Mouse (Mus musculus) MEL-GATA-1-ER (cell line): ENCODE results near the gene Cbx5.

Source experiments
- DNase-seq: peaks from one replicate; pipeline ENCODE4 v3.0.0-alpha.2; 2012; ENCODE audit warnings: low read depth; ENCODE audit errors: extremely low read depth

The Cbx5 gene

DNA sequence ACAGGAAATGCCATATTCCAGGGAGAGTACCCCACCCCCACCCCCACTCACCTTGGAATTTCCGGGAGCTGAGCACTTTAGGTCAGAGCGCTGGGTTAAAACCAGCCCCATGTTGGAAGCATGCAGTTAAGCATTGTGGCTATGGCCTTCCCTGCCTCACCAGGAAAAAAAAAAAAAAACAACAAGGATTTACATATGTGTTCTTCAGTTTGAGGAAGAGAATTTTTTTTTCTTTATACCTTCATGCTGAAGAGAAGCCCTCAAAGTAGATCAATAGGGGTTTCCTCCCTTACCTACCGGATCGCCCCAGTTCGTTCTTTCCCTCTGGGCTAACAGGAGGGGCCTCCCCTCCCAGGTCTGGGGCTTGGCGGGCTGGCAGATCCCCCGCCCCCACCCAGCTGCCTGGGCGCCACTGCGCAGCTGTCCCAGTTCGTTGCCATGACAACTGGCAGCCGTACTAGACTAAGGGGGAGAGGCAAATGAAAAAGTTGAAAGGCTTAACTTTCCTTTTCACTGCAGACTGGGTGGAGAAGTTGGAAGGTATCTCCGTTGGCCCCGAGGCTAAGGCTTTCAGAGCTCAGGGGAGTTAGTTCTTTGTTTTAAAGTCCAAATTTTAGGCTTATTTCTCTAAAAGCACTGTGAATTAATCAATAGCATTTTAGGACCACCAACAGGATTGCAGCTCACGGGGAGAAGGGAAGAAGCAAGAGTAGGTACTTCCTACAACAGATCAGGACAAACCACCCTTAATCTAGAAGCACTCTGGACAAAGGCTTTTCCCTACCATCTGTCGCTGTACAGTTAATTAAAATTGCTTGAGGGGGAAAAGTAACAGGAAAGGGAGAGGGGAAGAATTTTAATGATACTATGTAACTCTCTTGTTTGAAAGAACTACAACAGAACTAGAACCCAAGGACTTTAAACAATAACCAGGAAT, 24.4 kb downstream of the Cbx5 start:
- DNase-seq = no peak

DNA sequence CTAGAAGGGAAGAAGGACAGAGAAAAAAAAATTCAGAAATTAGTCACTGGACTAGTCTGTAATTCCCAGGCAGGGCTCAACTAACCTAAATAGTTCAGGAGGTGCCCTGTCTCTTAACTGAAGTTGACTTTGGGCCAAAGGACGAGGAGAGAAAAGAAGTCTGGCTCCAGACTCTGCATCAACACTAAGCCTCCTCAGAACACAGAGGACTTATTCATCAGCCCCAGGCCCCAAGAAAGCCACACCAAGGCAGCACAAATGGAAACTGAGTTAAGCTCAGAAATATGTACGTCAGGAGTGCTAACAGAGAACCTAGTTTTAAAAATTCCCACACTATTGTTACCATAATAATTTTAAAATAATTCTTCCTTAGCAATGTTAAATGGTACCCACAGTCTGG, 25.5 kb downstream of the Cbx5 start:
- no peak for DNase-seq

DNA sequence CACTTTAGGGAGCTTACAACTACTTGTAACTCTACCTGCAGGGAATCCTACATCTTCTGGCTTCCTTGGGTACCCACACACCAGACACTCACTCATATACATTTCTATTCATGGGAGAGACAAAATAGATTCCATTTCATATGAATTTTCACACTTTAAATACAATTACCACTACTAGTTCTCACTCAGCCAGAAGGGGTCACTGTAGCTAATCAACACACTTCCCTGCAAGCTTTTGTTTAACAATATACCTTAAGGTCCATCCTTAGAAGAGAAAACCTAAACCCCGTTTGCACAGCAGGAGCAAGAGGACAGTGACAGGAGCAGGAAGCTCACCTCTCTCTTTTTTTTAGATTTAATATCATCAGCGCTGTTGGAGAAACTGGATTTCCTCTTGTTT, 34.5 kb downstream of the Cbx5 start:
- DNase-seq = no peak

DNA sequence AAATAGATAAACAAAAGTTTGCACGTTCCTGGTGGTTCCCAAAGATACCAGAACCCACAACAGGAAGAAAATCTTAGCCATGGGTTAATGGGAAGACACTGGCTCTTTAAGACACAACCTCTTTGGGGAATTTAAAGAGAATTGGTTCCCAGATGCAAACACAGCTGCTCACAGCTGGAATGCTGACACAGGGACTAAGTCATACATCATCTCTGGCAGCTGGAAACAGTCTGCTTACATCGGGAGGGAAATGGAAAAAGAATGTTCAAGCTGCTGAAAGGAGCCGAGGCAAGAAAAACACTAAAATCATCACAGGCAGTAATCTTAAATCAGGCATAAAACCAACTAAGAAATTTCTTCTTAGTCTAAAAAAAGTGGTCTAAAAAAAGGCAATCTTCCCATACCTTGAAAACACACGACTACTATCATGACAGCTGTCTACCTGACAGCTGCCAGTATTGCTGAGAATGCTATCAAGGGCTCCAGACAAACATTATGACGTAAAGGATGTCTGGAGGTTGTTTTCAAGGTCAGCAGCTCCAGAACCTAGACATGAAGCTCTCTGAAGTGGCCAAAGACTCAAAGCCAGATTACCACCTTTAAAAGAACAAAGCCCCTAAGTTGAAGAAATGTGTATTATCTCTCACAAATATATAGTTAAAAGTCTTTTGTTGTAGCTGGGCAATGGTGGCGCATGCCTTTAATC, 37.4 kb downstream of the Cbx5 start:
- no peak for DNase-seq

DNA sequence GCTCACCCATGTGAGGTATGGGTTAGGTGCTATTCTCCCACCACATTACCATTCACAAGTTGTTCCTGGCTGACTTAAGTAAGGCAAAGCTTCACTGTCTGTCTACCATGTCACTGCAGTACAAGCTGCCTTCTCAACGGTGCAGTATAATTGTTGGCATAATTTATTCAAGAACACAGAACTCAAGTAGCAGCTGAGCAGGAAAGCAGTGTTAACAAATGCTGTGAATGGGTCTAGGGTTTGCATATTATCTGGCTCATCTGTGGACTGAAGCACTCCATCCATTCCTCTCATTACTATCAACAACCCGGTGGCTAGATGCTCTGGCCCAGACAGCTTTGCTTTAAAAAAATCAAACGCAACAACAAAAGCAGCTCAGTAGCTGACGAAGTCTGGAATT, 41.8 kb downstream of the Cbx5 start:
- DNase-seq = no peak

DNA sequence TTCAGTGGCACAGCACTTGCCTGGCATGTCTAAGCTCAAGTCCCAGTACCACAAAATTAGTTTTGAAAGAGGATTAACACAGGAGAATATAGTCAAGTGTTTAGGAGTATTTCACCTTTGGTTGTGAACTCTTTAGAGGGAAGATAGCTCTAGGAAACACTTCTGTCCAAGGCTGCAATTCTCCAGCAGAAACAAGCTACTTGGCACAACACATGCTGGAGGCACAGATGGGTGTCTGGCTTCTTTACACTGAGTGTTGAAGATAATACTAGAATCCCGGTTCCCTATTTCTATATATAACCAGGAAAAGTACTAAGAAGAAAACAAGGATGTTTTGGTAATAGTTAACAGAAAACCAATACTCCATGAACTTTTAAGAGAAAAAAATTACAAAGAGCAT, 42.8 kb downstream of the Cbx5 start:
- DNase-seq = no peak

DNA sequence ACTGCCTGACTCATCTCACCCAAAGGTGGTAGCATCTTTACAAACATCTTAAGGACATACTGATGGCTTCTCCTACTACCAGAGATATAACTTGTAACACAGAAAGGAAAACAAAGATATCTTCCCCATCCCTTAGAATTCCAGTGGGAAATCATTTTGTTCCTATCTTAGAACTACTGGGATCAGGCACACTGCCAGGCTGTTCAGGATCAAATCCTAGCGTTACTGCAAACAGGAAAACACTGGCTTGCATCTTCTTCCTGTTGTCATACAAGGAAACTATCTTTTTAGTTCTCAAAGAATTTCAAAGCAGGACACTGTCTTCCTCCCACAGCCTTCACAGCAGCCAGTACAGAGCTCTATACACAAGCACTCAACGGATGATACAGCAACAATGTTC, 46.0 kb downstream of the Cbx5 start:
- no peak for DNase-seq

DNA sequence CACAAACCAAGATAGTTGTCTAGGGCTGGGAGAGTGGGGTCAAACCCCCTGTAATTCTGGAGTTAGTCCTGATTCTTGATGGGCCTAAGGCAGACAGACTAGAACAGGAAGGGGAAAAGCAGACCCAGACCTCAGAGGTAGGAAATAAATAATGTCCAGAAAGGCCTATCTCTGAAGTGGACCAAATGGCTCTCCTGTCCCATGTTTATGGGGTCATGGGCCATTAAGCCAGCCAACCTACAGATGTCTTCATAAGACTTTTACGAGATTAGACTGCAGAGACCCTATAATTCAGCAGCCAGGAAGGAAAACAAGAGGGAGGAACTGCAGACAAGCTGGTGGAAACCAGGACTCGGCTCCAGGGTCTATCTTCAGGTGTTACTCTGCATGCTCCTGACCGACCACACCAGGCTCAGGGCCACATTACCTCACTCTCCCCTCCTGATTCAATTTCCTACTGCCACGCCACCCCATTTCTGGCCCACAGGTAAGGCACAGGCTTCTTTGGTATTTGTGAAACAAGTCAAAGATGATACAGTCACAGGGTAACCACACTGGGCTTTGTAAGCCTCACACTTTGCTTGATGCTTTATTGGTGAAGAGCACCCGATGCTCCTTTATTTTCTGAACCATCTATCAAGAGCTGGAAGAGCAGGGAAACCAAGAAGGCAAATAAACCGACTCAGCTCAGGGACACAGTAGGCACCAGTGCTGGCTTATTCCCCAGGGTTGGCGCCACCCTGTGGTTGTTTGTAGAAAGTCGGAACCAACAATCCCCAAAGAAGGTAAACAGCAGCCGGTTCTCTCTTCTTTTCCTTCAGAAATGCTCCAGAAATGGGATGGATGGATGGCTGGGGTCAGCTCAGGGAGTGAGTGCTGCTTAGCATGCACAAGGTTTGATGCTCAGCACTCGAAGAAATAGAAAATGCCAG, 48.8 kb downstream of the Cbx5 start:
- no peak for DNase-seq

DNA sequence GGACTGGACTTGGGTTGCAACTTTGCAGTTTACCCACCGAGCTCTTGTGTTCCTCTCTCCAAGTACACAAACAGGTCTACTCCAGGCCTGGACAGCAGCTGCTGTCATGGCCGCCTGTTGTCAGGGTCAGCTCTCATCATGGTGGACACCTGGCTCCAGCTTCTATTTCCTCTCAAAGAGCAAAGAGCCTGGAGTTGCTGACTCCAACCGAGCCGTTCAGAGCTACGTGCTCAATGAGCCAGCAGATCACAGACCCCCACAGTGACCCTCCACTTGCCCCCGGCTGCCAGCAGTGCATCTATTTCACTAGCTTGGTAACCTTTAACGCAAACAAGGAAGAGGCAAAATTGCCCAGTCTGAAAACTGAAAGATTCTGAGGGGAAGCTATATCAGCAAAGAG, 49.5 kb downstream of the Cbx5 start:
- no peak for DNase-seq

DNA sequence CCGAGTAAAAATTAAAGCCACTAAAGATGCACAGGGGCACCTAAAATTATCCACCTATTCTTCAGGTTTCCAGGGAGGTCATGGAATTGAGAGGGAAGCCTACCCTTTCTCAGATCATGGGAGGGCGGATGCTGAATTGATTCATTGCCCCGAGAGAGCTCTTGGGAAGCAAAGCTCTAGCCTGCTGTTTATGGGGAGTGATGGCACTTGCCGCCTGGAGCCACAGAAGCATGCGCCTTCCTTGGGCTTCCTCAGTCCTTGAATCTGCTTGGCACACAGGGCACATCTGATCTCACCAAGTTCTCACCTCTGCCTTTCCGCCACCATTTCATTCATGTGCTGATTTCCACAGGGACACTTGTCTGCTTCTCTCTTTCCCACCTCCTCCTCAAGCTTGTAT, 51.8 kb downstream of the Cbx5 start:
- no peak for DNase-seq

DNA sequence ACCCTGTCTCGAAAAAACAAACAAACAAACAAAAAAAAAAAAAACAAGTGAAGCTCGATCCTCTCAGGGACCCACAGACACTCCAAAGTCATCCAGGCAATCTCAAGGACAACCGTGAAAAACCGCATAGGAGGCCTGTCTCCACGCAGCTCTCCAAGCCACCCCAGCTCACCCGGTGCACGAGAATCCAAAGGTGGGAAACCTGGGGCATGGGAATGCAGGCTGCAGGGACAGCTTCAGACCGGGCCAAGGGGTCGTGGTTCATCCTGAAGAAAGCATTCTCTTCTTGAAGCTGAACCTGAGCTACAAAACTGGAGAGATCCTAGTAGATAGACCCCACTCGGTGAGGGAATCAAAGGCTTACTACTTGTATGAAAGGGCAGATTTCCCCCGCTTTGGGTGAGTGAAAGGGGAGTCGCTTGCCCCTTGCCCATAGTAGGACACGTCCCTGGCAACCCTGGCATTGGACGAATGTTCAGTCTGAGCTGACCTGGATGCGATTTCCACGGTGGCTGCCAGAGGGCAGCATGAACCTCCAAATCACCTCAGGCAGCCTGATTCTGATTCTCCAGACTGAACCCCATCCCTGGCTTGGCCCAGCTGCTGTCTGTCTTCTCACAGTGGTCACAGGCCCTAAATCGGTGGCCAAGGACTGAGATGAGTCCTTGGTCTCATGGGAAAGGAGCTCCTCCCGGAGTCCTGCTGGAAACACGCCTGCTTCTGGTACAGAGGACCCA, 54.0 kb downstream of the Cbx5 start:
- no peak for DNase-seq

DNA sequence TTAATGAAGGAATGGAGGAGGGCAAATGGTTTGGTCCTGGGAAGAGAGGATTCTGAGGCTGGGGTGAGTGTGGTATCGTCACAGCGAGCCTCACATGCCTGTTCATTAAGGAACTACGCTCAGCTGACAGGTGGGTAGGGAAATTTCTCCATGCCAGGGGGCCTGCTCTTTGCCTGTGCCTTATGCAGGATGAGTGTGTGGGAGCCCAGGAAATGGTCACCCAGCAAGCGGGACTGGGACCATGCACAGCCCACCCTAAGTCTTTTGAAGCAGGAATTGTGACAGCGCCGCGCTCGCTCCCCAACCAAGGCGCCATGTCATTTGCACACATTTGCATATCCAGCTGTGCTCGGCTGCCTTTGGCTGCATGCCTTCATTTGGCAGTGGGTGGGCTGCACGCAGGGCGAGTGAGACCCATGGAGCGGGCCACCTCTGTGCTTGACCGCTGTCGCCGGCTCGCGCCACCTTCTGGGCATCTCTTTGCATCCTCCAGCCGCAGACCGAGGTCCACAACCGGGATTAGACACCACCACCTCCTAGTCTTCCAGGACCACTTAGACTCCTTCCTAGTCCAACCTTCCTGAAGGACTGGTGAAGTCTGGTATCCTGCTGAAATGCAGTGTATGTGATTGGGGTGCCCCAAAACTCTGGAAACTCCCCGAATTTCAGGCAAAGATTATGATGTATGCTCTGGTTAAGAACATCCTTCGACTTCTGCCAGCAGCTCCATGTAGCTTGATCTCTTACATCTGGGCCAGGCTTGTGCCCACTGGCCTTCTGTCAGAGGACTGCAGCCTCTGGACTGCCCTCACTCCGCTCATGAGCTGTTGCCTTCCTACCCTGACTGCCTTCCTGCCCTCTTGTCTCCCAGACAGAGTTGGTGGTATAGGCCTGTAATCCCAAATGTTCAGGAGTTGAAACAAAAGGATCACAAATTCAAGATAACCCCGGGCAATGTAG, 55.7 kb downstream of the Cbx5 start:
- no peak for DNase-seq

DNA sequence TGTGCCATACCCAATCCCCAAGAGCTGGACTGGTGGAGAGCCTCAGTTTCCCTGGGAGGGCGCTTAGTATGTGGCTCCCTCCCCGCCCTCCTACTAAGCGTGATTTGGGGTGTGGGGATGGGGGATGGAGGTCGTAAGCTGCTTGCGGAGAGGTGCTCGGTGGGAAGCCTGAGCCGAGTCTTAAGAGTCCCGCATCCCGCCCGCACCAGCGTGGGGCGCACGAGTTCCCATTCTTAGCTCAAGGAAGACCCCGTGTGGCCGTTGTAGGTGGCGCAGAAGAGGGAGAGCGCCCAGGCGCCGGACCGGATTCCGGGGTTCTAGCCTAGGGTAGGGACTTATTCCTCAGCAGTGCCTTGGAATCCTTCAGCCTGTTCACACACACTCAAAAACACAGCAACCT, 56.5 kb downstream of the Cbx5 start:
- no peak for DNase-seq

DNA sequence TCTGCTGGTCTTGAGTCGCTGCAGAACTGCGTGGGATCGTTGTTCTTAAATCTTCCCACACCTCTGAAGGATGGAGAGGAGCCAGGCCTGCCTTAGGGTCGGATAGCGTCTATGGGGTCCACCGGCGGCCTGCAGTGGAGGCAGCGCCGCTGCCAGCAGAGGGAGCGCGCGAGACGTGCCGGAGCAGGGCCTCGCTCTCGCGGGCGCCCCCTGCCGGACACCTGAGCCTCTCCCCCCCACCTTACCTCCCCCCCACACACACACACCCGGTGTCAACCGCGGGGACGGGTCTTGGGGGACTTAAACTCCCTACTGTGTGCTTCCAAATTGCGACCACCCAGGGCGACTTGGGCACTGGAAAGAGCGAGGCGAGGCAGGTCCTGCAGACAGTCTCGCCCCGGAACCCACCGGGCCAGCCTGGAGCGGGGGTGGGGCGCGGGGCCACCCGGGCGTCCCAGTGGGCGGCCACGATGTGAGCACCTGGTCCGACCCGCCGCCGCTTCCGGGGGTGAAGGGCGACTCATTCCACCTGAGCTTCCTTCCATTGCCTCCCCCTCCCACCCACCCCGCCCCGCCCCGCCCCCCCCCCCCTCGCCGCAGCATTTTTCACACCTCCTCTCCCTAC, 57.3 kb downstream of the Cbx5 start:
- no peak for DNase-seq

DNA sequence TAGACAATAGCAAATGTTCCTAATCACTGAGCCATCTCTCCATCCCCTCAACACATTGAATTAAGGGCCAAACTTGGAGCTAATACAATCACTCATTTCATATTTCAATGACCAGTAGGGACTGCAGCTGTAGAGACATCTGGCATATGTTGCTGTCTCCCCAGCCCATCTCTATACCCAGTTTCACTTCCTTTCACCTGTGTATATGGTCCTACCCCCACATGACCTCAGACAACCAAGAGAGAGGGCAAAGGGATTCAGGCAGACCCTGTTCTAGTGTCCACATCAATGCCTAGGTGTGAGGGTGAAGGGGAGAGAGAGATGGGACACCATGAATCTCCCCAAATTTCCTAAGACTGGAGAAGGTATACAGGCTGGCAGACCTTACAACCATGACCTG, 59.2 kb downstream of the Cbx5 start:
- no peak for DNase-seq

DNA sequence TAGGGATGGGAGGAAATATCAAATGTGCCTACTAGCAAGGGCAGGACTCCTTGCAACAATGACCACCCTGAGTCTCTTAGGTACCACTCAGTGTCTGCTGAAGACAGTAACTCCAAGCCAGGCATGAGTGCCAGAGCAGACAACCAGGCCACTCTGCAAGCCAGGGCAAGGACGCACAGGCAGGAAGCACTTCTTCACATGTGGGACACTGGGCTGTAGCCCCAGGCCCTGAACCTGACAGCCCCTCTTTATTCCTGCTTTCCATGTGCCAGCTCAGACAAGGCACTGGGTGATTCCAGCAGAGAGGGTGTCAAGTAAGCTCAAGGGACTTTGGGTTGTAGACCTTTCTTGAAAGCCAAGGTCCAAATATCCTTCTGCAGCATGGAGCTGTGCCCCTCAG, 60.8 kb downstream of the Cbx5 start:
- DNase-seq = no peak

DNA sequence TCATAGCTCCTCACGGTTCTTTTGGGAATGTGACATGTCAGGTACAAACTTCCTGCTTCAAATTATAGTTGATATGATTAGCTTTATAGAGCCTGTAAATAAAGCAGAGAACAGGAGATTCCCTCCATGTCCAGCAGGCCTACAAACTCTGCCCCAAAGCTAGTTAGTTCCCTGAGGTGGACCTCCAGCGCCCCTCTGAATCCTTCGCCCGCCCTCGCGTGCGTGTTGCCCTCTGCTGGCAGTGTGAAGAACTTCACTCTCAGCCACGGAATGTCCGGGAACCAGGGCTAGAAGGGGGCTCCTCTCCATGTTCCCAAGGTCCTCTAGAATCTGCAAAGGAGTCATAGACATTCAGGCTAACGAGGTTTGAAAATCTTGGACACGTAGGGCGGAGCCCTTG, 61.5 kb downstream of the Cbx5 start:
- no peak for DNase-seq

DNA sequence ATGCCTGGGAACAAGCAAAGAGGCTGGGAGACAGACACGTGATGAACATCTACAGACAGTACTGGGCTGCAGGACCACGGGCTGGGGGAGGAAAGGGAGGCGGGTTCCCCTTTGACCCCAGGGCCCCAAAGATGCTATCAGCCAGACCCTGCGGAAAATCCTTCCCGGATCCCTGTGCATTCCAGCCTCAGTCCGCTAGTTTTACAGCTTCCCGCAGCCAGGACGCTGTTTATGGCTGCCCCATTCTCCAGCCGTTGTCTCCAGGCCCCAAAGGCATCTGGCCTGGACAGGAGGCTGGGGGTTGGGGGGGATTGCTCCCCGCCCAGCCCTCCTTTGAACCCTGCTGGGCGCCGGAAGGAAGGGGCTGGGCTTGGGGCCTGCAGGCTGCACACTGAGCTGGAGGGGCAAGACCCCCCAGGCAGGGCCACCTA, 62.0 kb downstream of the Cbx5 start:
- DNase-seq = no peak

DNA sequence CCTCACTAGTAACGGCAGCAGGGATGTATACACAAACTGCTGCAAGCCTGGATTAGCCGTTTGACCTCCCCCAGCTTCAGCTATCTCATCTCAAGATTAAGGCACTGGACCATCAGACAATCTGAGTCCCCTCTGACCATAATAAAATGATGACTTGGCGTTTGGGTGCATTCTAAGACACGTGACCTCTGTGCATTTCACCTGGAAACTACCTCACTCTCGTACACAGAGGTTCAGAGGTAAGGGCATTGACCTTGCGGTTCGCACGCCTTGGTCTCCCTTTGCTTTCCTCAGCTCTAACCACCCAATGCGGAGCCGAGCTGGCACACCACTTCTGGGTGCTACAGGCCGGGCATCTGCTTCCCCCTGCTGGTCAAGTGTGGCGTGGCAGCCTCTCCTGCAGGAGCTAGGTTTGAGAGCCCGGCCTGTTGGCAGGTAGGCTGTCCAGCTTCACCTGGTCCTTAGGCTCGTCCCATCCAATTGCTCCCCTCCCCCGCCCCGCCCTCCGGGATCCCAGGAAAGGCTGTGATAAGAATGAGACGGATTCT, 62.7 kb downstream of the Cbx5 start:
- no peak for DNase-seq
